Mouse (Mus musculus) embryonic facial prominence, embryonic 15.5 days (tissue): ENCODE measurements around the gene Rbm47. TPM values are rescaled to one million over a fixed set of nuclear protein-coding genes. Genes with fewer than 3 reads are reported as not detected.

Experiments used
- ATAC-seq: fragments of 200-750 bp; cut with Nextera tagmentation; 2 replicates; pipeline ENCODE4 v1.8.0; 2017; ENCODE audit warnings: low read depth, moderate TSS enrichment; ENCODE audit not compliant: insufficient number of reproducible peaks, low FRiP score, low TSS enrichment
- H3K27ac ChIP-seq: fragments of 300-500 bp; sonication (generic); replicated peaks from 2 replicates; pipeline ENCODE4 v1.5.1; 2015; ENCODE audit warnings: mild to moderate bottlenecking, inconsistent platforms
- H3K27me3 ChIP-seq: fragments of 300-500 bp; sonication (generic); 2 replicates; pipeline ENCODE4 v1.6.1; 2015; ENCODE audit warnings: inconsistent platforms
- H3K36me3 ChIP-seq: fragments of 300-500 bp; sonication (generic); 2 replicates; pipeline ENCODE4 v1.6.1; 2015; ENCODE audit warnings: mild to moderate bottlenecking, inconsistent platforms
- H3K4me1 ChIP-seq: fragments of 300-500 bp; sonication (generic); 2 replicates; pipeline ENCODE4 v1.6.1; 2015; ENCODE audit warnings: inconsistent platforms
- H3K4me2 ChIP-seq: fragments of 300-500 bp; sonication (generic); replicated peaks from 2 replicates; pipeline ENCODE4 v1.6.1; 2015; ENCODE audit warnings: mild to moderate bottlenecking, inconsistent platforms
- H3K4me3 ChIP-seq: fragments of 300-500 bp; sonication (generic); replicated peaks from 2 replicates; pipeline ENCODE4 v1.5.1; 2015; ENCODE audit warnings: mild to moderate bottlenecking, inconsistent platforms
- H3K9ac ChIP-seq: fragments of 300-500 bp; sonication (generic); 2 replicates; pipeline ENCODE4 v1.6.1; 2015; ENCODE audit warnings: inconsistent platforms
- H3K9me3 ChIP-seq: fragments of 300-500 bp; sonication (generic); replicated peaks from 2 replicates; pipeline ENCODE4 v1.6.1; 2016; ENCODE audit warnings: inconsistent platforms
- WGBS: fragments of 180-500 bp; shearing (Covaris S2); methylation state at CpG from one replicate; pipeline ENCODE4 v1.1.7; 2015; 5-methylcytosine and 5-hydroxymethylcytosine counted together
- polyA plus RNA-seq: library from polyadenylated mRNA; unstranded; fragments of >200 nt; fragmentation: Nextera tagmentation; extraction: Ambion mirVana; gene quantifications from 2 replicates; pipeline ENCODE4 v1.2.1, GENCODE M21; 2015

The Rbm47 gene
- polyA plus RNA-seq, 1 experiment from 2014 or later: 14.0 TPM

- H3K9ac ChIP-seq: no peak overlapping the region
- H3K27me3 ChIP-seq: no peaks in the 10 kb centered on the region
- H3K4me2 ChIP-seq: no peak overlapping the region
- H3K9me3 ChIP-seq: no peaks in the 10 kb centered on the region
- no peak overlapping the region for H3K4me3 ChIP-seq
- H3K4me1 ChIP-seq: peaks cover 10% of the 10 kb centered on the region
- ATAC-seq: no peak
- 87% methylated on average over 3 of the region's 3 CpGs for WGBS
- H3K27ac ChIP-seq: no peak overlapping the region
- H3K36me3 ChIP-seq: no peaks in the 10 kb centered on the region
Measured at GRCm38 (mm10) chr5:66084541-66084940, 88.4 kb downstream of the Rbm47 start.

DNA sequence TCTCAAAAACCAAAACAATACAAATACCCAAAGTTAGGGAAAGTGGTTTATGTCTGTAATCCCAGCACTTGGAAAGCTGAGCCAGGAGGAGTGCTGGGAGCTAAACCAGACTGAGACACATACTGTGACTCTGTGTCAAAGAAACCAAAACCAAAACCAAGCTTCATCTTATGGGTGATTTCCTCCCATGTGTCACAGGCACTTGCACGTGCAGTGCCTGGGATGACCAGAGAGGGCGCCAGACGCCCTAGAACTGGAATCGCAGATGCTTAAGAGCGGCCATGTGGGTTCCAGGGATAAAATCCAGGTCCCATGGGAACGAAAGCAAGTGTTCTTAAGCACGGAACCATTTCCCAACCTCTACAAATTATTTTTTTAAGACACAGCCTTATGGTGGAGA lies 89.6 kb downstream of the Rbm47 start:
- WGBS: 44% methylated on average over 7 of the region's 7 CpGs
- Histone ChIP-seq H3K36me3 (no peaks in the 10 kb centered on the region), H3K9me3 (no peaks in the 10 kb centered on the region), H3K4me3 (no peak overlapping the region), H3K4me2 (no peak overlapping the region), H3K27ac (no peak overlapping the region), H3K4me1 (peaks cover 10% of the 10 kb centered on the region), H3K9ac (no peak overlapping the region), H3K27me3 (no peaks in the 10 kb centered on the region)
- ATAC-seq: no peak

DNA sequence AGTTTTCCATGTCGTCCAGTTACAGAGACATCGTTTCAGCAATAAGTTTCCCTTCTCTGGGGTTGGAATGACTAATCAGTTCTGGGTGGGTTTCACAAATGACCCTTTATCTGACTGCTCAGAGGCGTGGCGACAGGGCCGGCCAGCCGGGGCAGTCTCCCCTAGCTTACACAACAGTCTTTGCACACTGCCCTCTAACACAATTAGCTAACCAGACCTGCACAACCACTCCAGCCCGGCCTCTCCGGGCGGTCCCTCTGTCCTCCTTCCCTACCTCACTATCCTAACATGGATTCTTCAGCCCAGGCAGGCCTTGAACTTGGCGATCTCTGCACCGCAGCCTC lies 90.7 kb downstream of the Rbm47 start:
- Histone ChIP-seq H3K4me1 (peaks cover 10% of the 10 kb centered on the region), H3K27ac (no peak overlapping the region), H3K4me2 (no peak overlapping the region), H3K36me3 (no peaks in the 10 kb centered on the region), H3K4me3 (no peak overlapping the region), H3K27me3 (no peaks in the 10 kb centered on the region), H3K9ac (no peak overlapping the region), H3K9me3 (no peaks in the 10 kb centered on the region)
- no peak for ATAC-seq
- 46% methylated on average over 11 of the region's 11 CpGs for WGBS

GRCm38 (mm10) chr5:66081443-66082228 lies 91.3 kb downstream of the Rbm47 start:
- ATAC-seq: no peak
- Histone ChIP-seq H3K9ac (no peak overlapping the region), H3K9me3 (no peaks in the 10 kb centered on the region), H3K4me2 (0 out of 2 replicates have a peak overlapping the region, but pooled peaks have one; percentile 8), H3K36me3 (no peaks in the 10 kb centered on the region), H3K27ac (peak overlapping the region; percentile 44; the same call in 1 of the 2 replicates), H3K4me1 (peaks cover 10% of the 10 kb centered on the region), H3K27me3 (no peaks in the 10 kb centered on the region), H3K4me3 (no peak overlapping the region)
- 41% methylated on average over 19 of the region's 19 CpGs for WGBS

DNA sequence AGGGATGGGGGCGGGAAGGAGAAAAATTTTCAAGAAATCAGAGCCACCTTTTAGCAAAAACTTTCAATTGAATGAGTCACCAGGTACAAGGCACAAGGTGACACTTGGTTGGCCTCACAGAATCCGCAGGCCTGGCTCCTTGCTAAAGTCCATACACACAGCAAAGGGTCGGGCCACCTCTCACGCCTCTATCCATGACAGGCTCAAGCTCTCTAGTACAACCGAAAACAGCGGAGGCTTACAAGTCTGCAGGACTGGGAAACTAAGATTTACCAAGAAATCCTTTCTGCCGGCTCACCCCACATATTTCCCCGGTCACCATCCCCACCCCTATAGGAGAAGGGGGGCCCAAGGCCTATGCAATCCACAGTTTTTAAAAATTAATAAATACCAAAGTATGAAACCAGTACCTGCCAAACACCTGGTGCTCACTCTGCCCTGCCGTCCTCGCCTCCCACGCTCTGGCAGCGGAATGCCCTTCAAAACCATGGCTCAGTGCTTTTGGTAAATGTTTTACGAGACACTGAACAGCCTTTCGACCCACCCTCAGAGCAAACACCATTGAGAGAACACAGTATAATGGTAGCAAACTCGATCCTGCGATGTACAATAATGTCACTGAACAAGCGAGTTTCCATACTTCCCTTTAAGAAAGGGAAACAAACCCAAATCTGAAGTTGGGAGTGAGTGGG lies 92.2 kb downstream of the Rbm47 start:
- Histone ChIP-seq H3K4me3 (no peak overlapping the region), H3K36me3 (no peaks in the 10 kb centered on the region), H3K27ac (no peak overlapping the region; the same call in 1 of the 2 replicates), H3K9ac (no peak overlapping the region), H3K9me3 (no peaks in the 10 kb centered on the region), H3K4me1 (peaks cover 10% of the 10 kb centered on the region), H3K27me3 (no peaks in the 10 kb centered on the region), H3K4me2 (no peak overlapping the region)
- WGBS: 76% methylated on average over 17 of the region's 17 CpGs
- ATAC-seq: no peak

GRCm38 (mm10) chr5:66079358-66080179 lies 93.3 kb downstream of the Rbm47 start:
- 85% methylated on average over 9 of the region's 9 CpGs for WGBS
- Histone ChIP-seq H3K9me3 (no peaks in the 10 kb centered on the region), H3K9ac (no peak overlapping the region), H3K27me3 (no peaks in the 10 kb centered on the region), H3K4me3 (no peak overlapping the region), H3K4me2 (no peak overlapping the region), H3K27ac (no peak overlapping the region), H3K4me1 (peaks cover 6% of the 10 kb centered on the region; the same call in 1 of the 2 replicates), H3K36me3 (no peaks in the 10 kb centered on the region)
- ATAC-seq: no peak

DNA sequence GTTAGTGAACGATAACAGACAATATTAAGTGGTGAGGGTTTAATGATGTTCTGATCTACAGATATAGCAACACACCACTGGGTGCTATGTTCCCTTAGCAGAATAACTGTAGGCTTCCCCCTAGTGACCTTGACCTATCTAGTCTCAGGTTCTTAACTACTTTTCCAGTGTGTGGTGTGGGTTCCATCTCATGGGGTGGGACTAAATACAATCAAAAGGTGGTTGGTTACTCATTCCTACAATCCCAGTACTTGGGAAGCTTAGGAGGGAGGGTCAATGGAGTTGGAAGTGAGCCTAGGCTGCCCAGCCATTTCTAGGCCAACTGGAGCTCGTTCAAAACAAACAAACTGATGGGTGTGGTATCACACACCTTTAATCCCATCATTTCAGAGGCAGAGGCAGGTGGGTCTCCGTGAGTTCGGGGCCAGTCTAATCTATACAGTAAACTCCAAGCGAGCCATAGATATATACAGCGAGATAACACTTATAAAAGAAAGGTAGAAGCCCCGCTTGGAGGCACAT lies 94.4 kb downstream of the Rbm47 start:
- Histone ChIP-seq H3K4me2 (no peak overlapping the region), H3K9me3 (no peaks in the 10 kb centered on the region)

DNA sequence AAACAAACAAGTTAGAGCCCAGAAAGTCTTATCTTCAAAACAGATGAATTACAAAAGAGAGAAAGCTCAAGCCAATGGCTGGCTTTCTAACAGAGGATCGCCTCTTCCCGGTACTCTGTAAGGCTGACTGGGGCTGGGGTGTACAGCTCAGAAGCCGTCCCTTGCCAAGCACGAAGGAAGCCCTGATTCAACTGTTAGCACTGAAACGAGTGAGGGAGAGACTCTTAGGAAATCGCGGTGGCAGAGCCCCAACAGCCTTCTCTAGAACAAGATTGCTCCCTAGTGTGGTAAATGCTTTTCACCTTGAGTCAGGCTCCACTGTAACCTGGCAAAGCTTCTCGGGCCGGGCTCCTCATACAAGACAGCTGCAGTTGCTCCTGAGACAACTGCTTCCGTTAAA lies 95.5 kb downstream of the Rbm47 start:
- H3K4me2 ChIP-seq: no peak overlapping the region
- no peak for ATAC-seq
- 27% methylated on average over 10 of the region's 10 CpGs for WGBS
- no peaks in the 10 kb centered on the region for H3K27me3 ChIP-seq
- peaks cover 6% of the 10 kb centered on the region; the same call in 1 of the 2 replicates for H3K4me1 ChIP-seq
- H3K36me3 ChIP-seq: no peaks in the 10 kb centered on the region
- H3K27ac ChIP-seq: no peak overlapping the region
- no peaks in the 10 kb centered on the region for H3K9me3 ChIP-seq
- no peak overlapping the region for H3K9ac ChIP-seq
- H3K4me3 ChIP-seq: no peak overlapping the region

More for the DNA sequence above, 94.4 kb downstream of the Rbm47 start:
- 93% methylated on average over 7 of the region's 7 CpGs for WGBS
- H3K9ac ChIP-seq: no peak overlapping the region
- H3K4me3 ChIP-seq: no peak overlapping the region
- H3K4me1 ChIP-seq: peaks cover 6% of the 10 kb centered on the region; the same call in 1 of the 2 replicates
- H3K27ac ChIP-seq: no peak overlapping the region
- no peak for ATAC-seq
- no peaks in the 10 kb centered on the region for H3K36me3 ChIP-seq
- H3K27me3 ChIP-seq: no peaks in the 10 kb centered on the region

DNA sequence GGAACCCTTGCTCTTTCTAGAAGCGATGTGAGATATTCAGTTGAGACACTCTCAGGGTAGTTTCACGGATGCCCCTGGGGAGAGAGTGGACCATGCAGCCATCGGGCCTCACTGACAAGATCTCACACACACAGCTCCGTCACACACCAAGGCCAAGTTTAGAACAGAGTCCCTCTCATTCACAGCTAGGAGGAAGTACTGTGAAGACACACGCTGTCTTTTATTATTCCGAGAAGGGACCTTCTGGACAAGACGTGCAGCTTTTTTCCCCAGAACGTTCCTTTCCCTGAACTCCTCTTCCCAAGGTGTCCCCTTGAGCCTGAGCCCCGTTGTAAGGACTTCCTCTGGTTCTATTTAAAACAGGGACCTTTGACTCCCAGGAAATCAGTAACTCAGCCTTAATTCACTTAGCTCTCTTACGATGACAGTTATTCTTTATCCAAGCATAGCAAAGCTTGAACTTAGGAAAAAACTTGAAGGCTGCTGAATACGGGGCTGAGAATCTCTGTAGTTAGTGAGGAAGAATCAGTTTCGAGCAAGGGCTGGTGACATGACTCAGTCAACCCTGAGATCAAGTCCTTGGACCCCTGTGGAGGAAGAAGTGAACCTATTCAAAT lies 96.1 kb downstream of the Rbm47 start:
- no peak for ATAC-seq
- H3K4me3 ChIP-seq: no peak overlapping the region
- no peaks in the 10 kb centered on the region; the same call in 1 of the 2 replicates for H3K4me1 ChIP-seq
- H3K9ac ChIP-seq: no peak overlapping the region
- no peaks in the 10 kb centered on the region for H3K27me3 ChIP-seq
- H3K36me3 ChIP-seq: no peaks in the 10 kb centered on the region
- H3K9me3 ChIP-seq: no peaks in the 10 kb centered on the region
- WGBS: 66% methylated on average over 12 of the region's 12 CpGs
- H3K4me2 ChIP-seq: no peak overlapping the region
- no peak overlapping the region for H3K27ac ChIP-seq

DNA sequence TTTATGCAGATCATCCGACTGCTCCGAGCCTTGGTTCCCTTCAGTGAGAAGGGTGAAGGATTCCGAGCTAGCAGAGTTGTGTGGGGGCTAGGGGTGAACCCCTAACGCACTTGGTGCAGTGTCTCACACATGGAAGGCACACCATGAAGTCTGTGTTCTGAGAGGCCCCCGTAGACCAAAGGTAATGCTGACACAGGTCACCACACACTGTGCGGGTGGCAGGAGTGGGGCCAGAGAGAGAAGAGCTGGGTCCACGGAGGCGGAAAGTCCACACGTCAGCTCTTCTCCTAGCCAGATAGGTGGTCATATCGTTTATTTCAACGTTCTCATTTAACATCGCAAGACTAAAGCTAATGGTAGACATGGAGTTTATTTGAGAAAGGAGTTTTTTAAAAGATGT lies 97.0 kb downstream of the Rbm47 start:
- Histone ChIP-seq H3K27me3 (no peaks in the 10 kb centered on the region), H3K4me3 (no peak overlapping the region), H3K36me3 (no peaks in the 10 kb centered on the region), H3K4me1 (no peaks in the 10 kb centered on the region), H3K27ac (no peak overlapping the region), H3K4me2 (no peak overlapping the region), H3K9ac (no peak overlapping the region), H3K9me3 (no peaks in the 10 kb centered on the region)
- 94% methylated on average over 12 of the region's 12 CpGs for WGBS
- ATAC-seq: no peak
